In the genomic region with DNA sequence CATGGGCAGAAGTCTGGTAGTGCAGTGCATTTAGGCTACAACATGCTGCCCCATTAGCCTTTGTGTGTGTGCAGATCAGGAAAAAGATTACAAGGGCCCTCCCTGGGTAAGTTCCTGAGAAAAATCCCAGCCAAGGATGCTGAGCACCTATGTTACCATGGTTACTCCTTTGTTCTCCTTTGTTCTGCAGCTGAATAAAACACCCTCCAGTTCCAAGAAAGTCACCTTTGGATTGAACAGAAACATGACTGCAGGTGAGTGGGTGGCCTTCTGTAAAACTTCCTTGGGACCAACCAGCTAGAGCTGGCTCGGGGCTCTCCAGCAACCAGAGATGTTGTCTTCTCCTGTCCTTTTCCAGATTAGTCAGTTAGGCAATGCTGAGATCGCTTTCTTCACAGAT, we compare ENCODE assay signal across 13 mouse cellular contexts. TPM values are rescaled to one million over a fixed set of nuclear protein-coding genes. Genes with fewer than 3 reads are reported as not detected.
DNase-seq lines count a peak whose midpoint lies in the region.
"Had no signal": no experiment of that assay in that cellular context is flagged by ENCODE, and none has a peak within 500 bp of the region (broad histone marks: within the 10 kb centered on the region; RNA-seq: fewer than 3 reads in every experiment).

No protein-coding gene starts in this region.

- peak; percentile 9 for DNase-seq in right cerebral cortex, adult 18-20 months
- no peak for DNase-seq in right cerebral cortex, postnatal 10 days (ENCODE audit: low spot score in 2 of 2)
- DNase-seq in brain, adult 2 months (ENCODE audit: low read depth, low spot score), result peak; percentile 66
- no peak for DNase-seq in layer of hippocampus, adult 8-10 months (ENCODE audit: low spot score in 2 of 2)
- no peak for DNase-seq in cerebellum, adult 9-11 months
- DNase-seq: adrenal gland, adult 8-10 months; adrenal gland, postnatal 14 days; adrenal gland, postnatal 36 days; cerebellum, adult 11 months; cerebellum, adult 18-20 months; cerebellum, adult 8-10 months; cerebellum, postnatal 10 days; cerebellum, postnatal 25 days had no signal

RNA-seq across cellular contexts. Expression of gene Hsf2bp, which starts 22.9 kb away (rescaled TPM):
- 1 to 10 TPM in 2 of 4 experiments, under 1 TPM in 2; 0.35 to 1.6 (median 1.2) TPM for total RNA-seq in layer of hippocampus, adult 8-10 months (2022)

RNA-seq across cellular contexts. Expression of gene Rrp1b, which starts 23.2 kb away (rescaled TPM):
- 10 to 100 TPM; 18.4 to 23.4 (median 19.3) TPM for total RNA-seq in layer of hippocampus, adult 8-10 months (2022)

Comparison
In these comparisons a context has a peak if more than half of its experiments do, and no peak if none do; other contexts are left out.
1. DNase-seq: peak in right cerebral cortex, adult 18-20 months (single experiment) and brain, adult 2 months (single experiment); none in right cerebral cortex, postnatal 10 days (0 of 2), layer of hippocampus, adult 8-10 months (0 of 2) and cerebellum, adult 9-11 months (single experiment).